Mouse (Mus musculus): Measurements from ENCODE around the gene Notch3.

GRCm38 (mm10) chr17:32173166-32173565 lies 6.5 kb upstream of the Notch3 start:
- no peak for TF ChIP-seq GATA1 (IDR thresholded peaks at IDR 0.05; ENCODE audit: borderline replicate concordance, low read length)
- no peak for TF ChIP-seq FLI1 (IDR thresholded peaks at IDR 0.05; ENCODE audit: low read length)

Measured in megakaryocyte, embryonic 14.5 days (primary cell).